Mouse (Mus musculus): ENCODE results near the gene Gm6657.

The Gm6657 gene

GRCm38 (mm10) chr12:78193942-78194341, at the start of gene Gm6657:
Gene Gm6657, plus strand, starts transcription at chr12:78194242.
- no peak for DNase-seq (ENCODE audit: low spot score in 2 of 2)

- no peak for DNase-seq (ENCODE audit: low spot score in 2 of 2)
These were observed 40.6 kb upstream of the Gm6657 start for GRCm38 (mm10) chr12:78153308-78154002.

- DNase-seq (ENCODE audit: low spot score in 2 of 2): no peak
These were observed 23.9 kb upstream of the Gm6657 start for GRCm38 (mm10) chr12:78170178-78170577.

GRCm38 (mm10) chr12:78173945-78174344, 20.1 kb upstream of the Gm6657 start:
- no peak for DNase-seq (ENCODE audit: low spot score in 2 of 2)

GRCm38 (mm10) chr12:78174671-78175070, 19.4 kb upstream of the Gm6657 start:
- no peak for DNase-seq (ENCODE audit: low spot score in 2 of 2)

GRCm38 (mm10) chr12:78181452-78181851, 12.6 kb upstream of the Gm6657 start:
- DNase-seq (ENCODE audit: low spot score in 2 of 2): no peak

GRCm38 (mm10) chr12:78195368-78195767, 1.3 kb downstream of the Gm6657 start:
- no peak for DNase-seq (ENCODE audit: low spot score in 2 of 2)

GRCm38 (mm10) chr12:78203646-78204045, 9.6 kb downstream of the Gm6657 start:
- DNase-seq (ENCODE audit: low spot score in 2 of 2): no peak

GRCm38 (mm10) chr12:78205915-78206570, 12.0 kb downstream of the Gm6657 start:
- DNase-seq (ENCODE audit: low spot score in 2 of 2): peak; percentile 38 to 44

GRCm38 (mm10) chr12:78206571-78206960, 12.5 kb downstream of the Gm6657 start:
- DNase-seq (ENCODE audit: low spot score in 2 of 2): no peak

- no peak for DNase-seq (ENCODE audit: low spot score in 2 of 2)
These were observed 15.8 kb downstream of the Gm6657 start for GRCm38 (mm10) chr12:78209856-78210255.

GRCm38 (mm10) chr12:78215490-78215889, 21.4 kb downstream of the Gm6657 start:
- peak in 1 of 2 experiments; percentile 11 for DNase-seq (ENCODE audit: low spot score in 2 of 2)

GRCm38 (mm10) chr12:78219191-78219825, 25.3 kb downstream of the Gm6657 start:
- no peak for DNase-seq (ENCODE audit: low spot score in 2 of 2)

- DNase-seq (ENCODE audit: low spot score in 2 of 2): peak; percentile 81 to 89
These were observed 31.9 kb downstream of the Gm6657 start, which contains the start of gene Gphn for GRCm38 (mm10) chr12:78225707-78226518. Gene Gphn, plus strand, starts transcription at chr12:78226379.

- DNase-seq (ENCODE audit: low spot score in 2 of 2): peak; percentile 77 to 81
These were observed 32.5 kb downstream of the Gm6657 start for GRCm38 (mm10) chr12:78226519-78226875.

- DNase-seq (ENCODE audit: low spot score in 2 of 2): peak; percentile 30 to 33
These were observed 33.2 kb downstream of the Gm6657 start for GRCm38 (mm10) chr12:78227021-78227932.

GRCm38 (mm10) chr12:78228139-78228538, 34.1 kb downstream of the Gm6657 start:
- DNase-seq (ENCODE audit: low spot score in 2 of 2): no peak

GRCm38 (mm10) chr12:78232560-78232959, 38.5 kb downstream of the Gm6657 start:
- DNase-seq (ENCODE audit: low spot score in 2 of 2): no peak

GRCm38 (mm10) chr12:78248366-78248765, 54.3 kb downstream of the Gm6657 start:
- DNase-seq (ENCODE audit: low spot score in 2 of 2): no peak

- DNase-seq (ENCODE audit: low spot score in 2 of 2): peak in 1 of 2 experiments; percentile 12
These were observed 55.1 kb downstream of the Gm6657 start for GRCm38 (mm10) chr12:78249151-78249550.

All from urinary bladder, postnatal 36 days (tissue).